In genomic region chr15:86409352-86409751, GRCm38 (mm10) we compare ENCODE assay signal across 10 mouse cellular contexts.
DNase-seq lines count a peak whose midpoint lies in the region; ATAC-seq and TF ChIP-seq lines count a peak whose summit lies in the region.
"Had no signal": no experiment of that assay in that cellular context is flagged by ENCODE, and none has a peak within 500 bp of the region (broad histone marks: within the 10 kb centered on the region; RNA-seq: fewer than 3 reads in every experiment).

No protein-coding gene starts in this region.

- no peaks in the 10 kb centered on the region for H3K9me3 ChIP-seq in lung, embryonic 14.5 days (ENCODE audit: low read depth, low read length)
- H3K9me3 ChIP-seq in embryonic facial prominence, embryonic 14.5 days (ENCODE audit: control insufficient read depth, low read length): no peaks in the 10 kb centered on the region
- H3K9me3 ChIP-seq in stomach, postnatal 0 days (ENCODE audit: control insufficient read depth, low read length): no peaks in the 10 kb centered on the region
- H3K9me3 ChIP-seq: embryonic facial prominence, embryonic 12.5 days; neural tube, embryonic 12.5 days had no signal

- H3K4me1 ChIP-seq in lung, embryonic 14.5 days (ENCODE audit: insufficient read depth): no peaks in the 10 kb centered on the region
- H3K4me1 ChIP-seq in embryonic facial prominence, embryonic 14.5 days (ENCODE audit: control insufficient read depth, insufficient read depth, low read length): no peaks in the 10 kb centered on the region
- H3K4me1 ChIP-seq in stomach, postnatal 0 days (replicated peaks; ENCODE audit: control insufficient read depth, insufficient read depth): no peaks in the 10 kb centered on the region
- H3K4me1 ChIP-seq: embryonic facial prominence, embryonic 12.5 days had no signal

- no peak overlapping the region for H3K4me3 ChIP-seq in lung, embryonic 14.5 days (ENCODE audit: low read depth, low read length)
- H3K4me3 ChIP-seq in embryonic facial prominence, embryonic 14.5 days (ENCODE audit: low read depth, low read length): no peak overlapping the region
- H3K4me3 ChIP-seq in stomach, postnatal 0 days (ENCODE audit: low read depth, low read length): no peak overlapping the region
- H3K4me3 ChIP-seq: embryonic facial prominence, embryonic 12.5 days; neural tube, embryonic 12.5 days had no signal

- TF ChIP-seq CTCF in lung, embryonic 14.5 days (IDR thresholded peaks at IDR 0.05; ENCODE audit: low read depth): peak; percentile 65
- peak; percentile 62 for TF ChIP-seq CTCF in stomach, postnatal 0 days (IDR thresholded peaks at IDR 0.05; ENCODE audit: low read depth)

- ATAC-seq in lung, embryonic 14.5 days (ENCODE audit: insufficient read depth): peak; percentile 71; the same call in 1 of the 2 replicates
- ATAC-seq in embryonic facial prominence, embryonic 14.5 days (ENCODE audit: low read depth): no peak
- no peak for ATAC-seq in stomach, postnatal 0 days (ENCODE audit: low FRiP score, low TSS enrichment)
- no peak for ATAC-seq in cerebellum, adult (ENCODE audit: insufficient number of reproducible peaks, low FRiP score, low TSS enrichment)

- no peak overlapping the region for H3K9ac ChIP-seq in lung, embryonic 14.5 days
- no peak overlapping the region for H3K9ac ChIP-seq in embryonic facial prominence, embryonic 14.5 days (ENCODE audit: low read depth, low read length)
- H3K9ac ChIP-seq in stomach, postnatal 0 days (ENCODE audit: low read length): no peak overlapping the region
- H3K9ac ChIP-seq: embryonic facial prominence, embryonic 12.5 days; neural tube, embryonic 12.5 days had no signal

- no peaks in the 10 kb centered on the region for H3K27me3 ChIP-seq in lung, embryonic 14.5 days (ENCODE audit: insufficient read depth, low read length)
- H3K27me3 ChIP-seq in embryonic facial prominence, embryonic 14.5 days (replicated peaks; ENCODE audit: control insufficient read depth, insufficient read depth, low read length): no peaks in the 10 kb centered on the region
- H3K27me3 ChIP-seq in stomach, postnatal 0 days (ENCODE audit: control insufficient read depth, insufficient read depth, low read length): no peaks in the 10 kb centered on the region
- H3K27me3 ChIP-seq: embryonic facial prominence, embryonic 12.5 days; neural tube, embryonic 12.5 days had no signal

- TF ChIP-seq EP300 in stomach, postnatal 0 days (optimal IDR thresholded peaks at IDR 0.05): no peak

- WGBS in lung, embryonic 14.5 days: 57% methylated on average over 5 of the region's 5 CpGs
- 65% methylated on average over 5 of the region's 5 CpGs for WGBS in embryonic facial prominence, embryonic 14.5 days
- 70% methylated on average over 5 of the region's 5 CpGs for WGBS in stomach, postnatal 0 days

- peak; percentile 90 for DNase-seq in heart, adult 11 months
- no peak for DNase-seq in heart, adult 9 months (ENCODE audit: low spot score in 2 of 2)
- DNase-seq in lung, embryonic 14.5 days: peak; percentile 61
- no peak for DNase-seq in lung, postnatal 36 days
- DNase-seq in embryonic facial prominence, embryonic 14.5 days (ENCODE audit: low spot score): peak; percentile 42
- DNase-seq in stomach, postnatal 0 days (ENCODE audit: low spot score): no peak
- no peak for DNase-seq in layer of hippocampus, adult 9-10 months (ENCODE audit: low spot score)

- no peak overlapping the region for H3K27ac ChIP-seq in lung, embryonic 14.5 days (ENCODE audit: low read depth)
- no peak overlapping the region for H3K27ac ChIP-seq in embryonic facial prominence, embryonic 14.5 days (replicated peaks; ENCODE audit: low read depth, low read length)
- no peak overlapping the region for H3K27ac ChIP-seq in stomach, postnatal 0 days (replicated peaks)
- H3K27ac ChIP-seq: embryonic facial prominence, embryonic 12.5 days; neural tube, embryonic 12.5 days had no signal

- no peaks in the 10 kb centered on the region for H3K36me3 ChIP-seq in lung, embryonic 14.5 days (ENCODE audit: insufficient read depth)
- H3K36me3 ChIP-seq in embryonic facial prominence, embryonic 14.5 days (ENCODE audit: control insufficient read depth, insufficient read depth, low read length): no peaks in the 10 kb centered on the region
- H3K36me3 ChIP-seq in stomach, postnatal 0 days (ENCODE audit: control insufficient read depth, insufficient read depth, low read length): no peaks in the 10 kb centered on the region
- H3K36me3 ChIP-seq: embryonic facial prominence, embryonic 12.5 days; neural tube, embryonic 12.5 days had no signal

- H3K4me2 ChIP-seq in lung, embryonic 14.5 days: no peak overlapping the region
- H3K4me2 ChIP-seq in embryonic facial prominence, embryonic 14.5 days (ENCODE audit: low read depth, low read length): no peak overlapping the region
- H3K4me2 ChIP-seq in stomach, postnatal 0 days (replicated peaks; ENCODE audit: low read depth): no peak overlapping the region
- H3K4me2 ChIP-seq: embryonic facial prominence, embryonic 12.5 days; neural tube, embryonic 12.5 days had no signal

Comparison
In these comparisons a context has a peak if more than half of its experiments do, and no peak if none do; other contexts are left out.
1. DNase-seq: peak in heart, adult 11 months (single experiment), lung, embryonic 14.5 days (single experiment) and embryonic facial prominence, embryonic 14.5 days (single experiment); none in heart, adult 9 months (0 of 2), lung, postnatal 36 days (single experiment), stomach, postnatal 0 days (single experiment) and layer of hippocampus, adult 9-10 months (single experiment).